Mouse (Mus musculus) frontal cortex, postnatal 36 days (tissue): Measurements from ENCODE around the gene Col4a2.
A peak's percentile ranks its signal among the peaks of the same experiment; 100 is the strongest.

Experiments
- DNase-seq, 2 experiments: peaks; one replicate each; pipeline ENCODE4 v3.0.0; 2022; ENCODE audit warnings: low spot score in 2 of 2

The Col4a2 gene

DNA sequence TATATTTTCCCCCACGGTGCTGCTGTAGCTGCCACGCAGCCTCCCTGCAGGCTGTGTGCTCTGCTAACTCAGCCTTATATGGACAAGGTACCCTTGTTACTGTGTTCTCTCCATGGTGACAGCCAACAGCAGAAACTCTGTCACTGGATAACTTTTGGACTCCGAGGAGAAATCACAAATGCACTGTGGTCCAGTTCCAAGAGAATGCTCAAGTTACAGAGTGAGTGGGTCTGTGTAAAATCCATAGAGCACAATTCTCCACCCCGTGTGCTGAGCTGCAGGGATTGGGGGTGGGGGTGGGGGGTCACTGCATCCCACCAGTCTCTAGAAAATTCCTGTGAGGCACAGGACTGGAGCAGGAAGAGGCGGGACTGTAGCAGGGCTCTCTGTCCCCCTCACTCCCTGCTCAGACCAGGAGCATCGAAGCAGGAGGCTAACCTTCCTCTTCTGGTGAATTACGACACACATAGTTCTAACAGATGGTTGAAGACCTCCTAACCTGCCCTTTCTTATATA is 45.4 kb downstream of the Col4a2 start:
- DNase-seq, result no peak

DNA sequence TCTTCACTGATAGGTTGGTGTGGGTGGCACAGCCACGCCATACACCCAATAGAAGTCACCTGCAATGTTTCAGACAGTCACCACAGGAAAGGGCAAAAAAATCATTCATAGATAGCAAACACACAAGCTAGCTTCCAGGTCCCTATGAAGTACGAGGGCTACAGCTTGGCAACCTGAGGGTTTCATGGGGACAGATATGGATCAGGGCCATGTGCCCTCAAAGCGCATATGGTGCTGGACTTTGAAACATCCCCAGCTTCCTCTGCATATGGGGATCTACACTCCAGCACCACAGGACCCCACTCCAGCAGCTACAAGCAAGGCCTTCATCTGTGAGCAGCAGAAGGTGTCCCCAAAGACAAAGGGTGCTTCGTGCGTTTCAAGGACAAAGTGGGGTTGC is 47.2 kb downstream of the Col4a2 start:
- no peak for DNase-seq

DNA sequence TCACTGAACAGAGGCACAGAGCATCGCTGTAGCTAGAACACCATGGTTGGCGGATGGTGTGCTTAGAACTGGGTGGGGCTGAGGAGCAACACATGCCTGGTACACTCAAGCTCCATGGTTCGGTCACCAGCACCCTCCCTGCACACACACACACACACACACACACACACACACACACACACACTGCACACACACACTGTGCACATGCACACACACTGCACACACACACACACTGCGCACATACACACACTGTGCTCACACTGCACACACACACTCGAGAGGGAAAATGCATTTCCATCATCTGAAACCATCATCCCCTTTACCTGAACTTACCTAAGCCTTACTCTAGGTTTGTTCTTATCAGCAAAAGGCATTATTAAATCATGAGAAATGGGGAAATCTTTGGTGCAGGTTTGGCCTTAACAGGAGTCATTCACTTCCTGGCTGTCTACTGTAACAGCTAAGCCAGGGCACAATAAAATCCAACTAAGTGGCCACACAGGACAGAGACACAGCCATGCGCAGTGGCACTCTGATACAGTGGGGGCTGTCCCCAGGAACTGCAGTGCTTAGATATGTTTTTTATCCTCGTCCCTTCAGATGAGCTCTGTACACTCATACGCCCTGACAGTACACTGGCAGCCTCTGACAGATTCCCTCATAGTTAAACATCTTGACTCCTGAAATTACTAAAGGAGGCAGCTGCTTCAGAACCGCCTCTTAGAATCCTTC is 49.1 kb downstream of the Col4a2 start:
- no peak for DNase-seq

DNA sequence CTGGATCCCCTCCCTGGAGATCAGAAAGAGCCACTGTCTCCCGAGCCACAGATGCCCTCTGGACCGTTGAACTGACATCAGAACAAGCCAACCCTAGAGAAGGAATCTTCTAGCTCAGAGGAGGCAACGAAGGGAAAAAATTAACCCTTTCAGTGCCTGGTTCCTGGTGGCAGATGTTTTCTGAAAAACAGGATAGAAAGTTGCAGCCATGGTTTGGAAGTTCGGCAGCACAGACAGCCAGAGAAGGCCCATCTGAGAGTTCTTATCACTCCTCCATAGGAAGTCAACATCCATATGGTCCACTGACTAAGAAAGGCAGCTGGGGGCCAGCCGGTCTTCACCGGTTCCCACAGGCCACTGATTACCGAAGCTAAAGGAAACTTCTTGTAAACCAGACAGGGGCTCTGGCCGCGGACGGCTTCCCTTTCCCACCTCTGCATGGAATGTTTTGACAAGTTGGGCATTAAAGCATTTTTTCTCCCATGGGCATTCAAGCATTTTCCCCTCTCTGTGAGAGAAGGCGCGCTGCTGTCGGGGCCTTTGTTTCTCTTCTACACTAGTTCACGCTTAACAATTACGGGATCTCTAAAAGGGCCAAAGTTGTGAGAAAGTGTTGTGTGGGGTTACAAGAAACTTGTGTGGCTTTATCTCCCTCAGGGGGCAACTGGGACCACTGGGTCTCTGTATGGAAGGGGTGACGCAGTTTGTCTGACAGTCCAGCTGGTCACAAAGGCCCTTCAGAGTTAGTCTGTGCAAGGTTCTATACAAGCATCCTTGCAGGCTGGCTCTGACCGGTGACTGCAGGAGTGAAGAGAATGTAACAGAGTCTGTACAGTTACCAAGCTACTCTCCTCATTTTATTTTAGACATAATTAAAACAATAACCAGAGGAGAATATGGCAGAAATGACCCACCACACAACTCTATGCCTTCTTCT is 49.9 kb downstream of the Col4a2 start:
- no peak for DNase-seq

DNA sequence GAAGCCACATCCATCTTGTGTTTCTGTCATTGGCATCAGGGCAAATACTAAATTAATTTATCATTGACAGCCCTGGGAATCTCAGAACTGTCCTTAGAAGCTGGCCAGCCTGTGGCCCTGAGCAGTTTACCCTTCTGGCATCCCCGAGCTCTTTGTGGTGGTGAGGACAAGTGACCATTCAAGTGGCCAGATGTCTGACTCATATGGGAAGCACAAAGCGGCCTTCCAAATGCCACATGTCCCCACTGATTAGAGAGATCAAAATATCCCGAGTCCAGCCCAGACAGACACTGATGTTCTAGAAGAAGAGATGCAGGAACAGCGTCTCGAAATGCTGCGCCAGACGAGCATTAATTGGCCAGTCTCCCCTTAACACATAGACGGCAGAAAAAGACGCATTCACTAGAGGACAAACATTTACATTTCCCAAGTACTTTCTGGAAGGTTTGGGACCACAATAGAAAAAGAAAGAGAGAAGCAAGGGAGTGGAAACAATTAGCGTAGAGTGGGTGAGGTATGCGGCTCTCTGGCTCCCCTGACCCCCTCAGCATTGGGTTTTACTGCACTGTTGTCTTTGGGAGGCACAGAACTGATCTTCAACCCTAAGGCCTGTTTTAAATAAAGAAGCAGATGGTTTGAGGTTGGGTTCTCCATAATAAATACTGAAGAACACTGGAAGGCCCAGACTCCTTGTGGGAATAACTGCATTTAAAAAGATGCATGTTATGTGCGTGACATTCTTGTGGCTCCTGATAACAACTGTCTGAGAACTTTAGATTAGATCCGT is 50.9 kb downstream of the Col4a2 start:
- DNase-seq, result no peak

DNA sequence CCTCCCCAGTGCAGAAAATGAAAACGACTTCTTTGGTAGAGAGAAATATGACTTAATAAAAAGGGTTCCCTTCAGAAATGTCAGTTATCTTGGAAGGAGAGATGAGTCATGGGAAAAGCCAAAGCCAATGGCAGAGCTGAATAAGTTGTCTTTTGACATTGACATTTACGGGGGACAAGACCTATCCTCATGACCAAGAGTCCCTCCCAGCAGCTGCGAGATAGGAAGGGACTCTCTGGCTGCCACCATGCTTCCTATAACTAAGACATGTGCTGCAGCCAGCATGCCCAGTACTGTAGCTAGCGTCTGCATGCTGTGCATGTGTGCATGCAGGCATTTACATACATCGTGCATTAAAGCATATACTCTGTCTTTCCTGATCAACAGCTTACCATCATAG is 53.6 kb downstream of the Col4a2 start:
- DNase-seq, result no peak

DNA sequence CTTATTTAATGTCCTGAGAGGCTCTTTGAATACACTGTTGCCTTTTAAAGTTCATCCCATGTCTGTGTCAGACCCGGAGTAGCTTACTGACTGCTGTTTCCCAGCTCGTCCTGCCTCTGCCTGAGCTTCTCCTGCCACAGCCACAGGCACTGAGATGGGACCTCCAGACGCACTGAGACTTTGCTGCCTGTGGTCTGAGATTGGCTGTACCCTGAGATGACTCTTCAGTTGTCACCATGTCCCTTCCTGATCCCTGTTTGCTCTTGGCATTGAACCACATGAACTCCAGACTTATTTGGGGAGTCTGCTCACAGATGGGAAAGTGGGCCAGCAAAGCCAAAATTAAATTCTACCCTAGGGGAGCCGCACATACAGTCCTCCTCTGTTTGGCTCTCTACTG is 54.1 kb downstream of the Col4a2 start:
- DNase-seq, result no peak

DNA sequence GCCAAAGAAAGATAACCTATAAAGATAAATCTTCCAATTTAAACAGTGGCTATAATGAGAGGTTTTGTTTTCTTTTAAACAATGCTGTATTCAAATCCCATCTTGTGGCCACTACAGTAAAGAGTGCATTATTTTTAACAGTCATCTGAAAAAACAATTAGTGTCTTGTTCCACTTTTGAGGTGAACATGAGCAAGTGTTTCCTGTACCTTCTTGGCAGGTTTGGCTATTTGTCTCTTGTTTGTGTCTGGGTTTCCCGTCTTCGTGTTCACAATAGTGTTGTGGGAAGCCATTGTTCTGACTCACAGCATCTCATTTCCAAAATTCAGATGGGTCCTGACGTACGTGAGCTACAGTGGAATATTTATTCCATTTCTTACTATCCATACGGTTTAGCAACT is 55.1 kb downstream of the Col4a2 start:
- no peak for DNase-seq

DNA sequence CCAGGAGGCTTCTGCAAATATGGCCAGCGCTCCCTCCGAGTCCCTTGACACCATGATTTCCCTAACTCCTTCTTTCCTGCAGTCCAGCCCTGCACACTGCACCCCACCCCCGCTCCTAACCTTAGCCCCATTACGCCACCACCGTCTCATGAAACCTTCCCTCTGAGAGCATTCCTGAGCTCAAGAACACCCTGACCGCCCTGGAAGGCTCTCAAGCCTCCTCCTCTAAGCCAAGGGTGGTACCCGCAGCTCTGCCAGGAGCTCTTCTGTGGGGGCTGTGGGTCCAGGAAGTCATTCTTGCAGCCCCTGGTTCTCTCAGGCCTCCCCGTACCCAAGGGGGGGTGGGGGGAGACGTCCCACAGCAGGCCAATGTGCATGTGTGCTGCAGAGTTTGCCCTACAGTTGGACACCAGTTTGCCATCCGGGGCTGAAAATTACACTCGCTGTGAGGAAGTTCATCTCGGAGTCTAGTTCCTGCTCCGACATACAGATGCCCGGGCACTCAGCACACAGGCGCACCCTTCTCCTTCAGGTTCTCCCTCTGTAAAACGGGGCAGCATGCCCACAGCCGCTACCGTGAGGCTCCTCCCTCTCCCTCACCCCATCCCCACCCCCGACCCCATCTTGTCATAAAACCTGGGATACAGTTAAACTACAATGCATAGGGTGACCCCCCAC is 57.1 kb downstream of the Col4a2 start:
- DNase-seq, result no peak

DNA sequence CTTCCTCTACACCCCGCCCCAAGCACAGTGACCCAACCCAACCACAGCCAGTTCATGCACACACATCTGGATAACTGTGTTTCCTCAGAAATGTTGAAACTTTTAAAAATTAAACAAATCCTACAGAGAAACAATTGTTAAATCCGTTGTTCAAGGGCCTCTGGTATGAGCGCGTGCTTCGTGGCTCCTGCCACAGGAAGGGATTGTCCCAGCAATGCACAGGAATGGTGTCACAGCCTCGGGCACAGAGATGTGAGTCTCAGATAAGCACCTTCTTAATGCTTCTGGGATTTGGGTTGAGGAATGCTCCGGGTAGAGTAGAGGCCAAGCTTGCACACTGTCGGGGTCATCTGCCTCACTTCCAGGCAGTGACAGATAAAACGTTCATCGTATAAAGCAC is 58.7 kb downstream of the Col4a2 start:
- no peak for DNase-seq

DNA sequence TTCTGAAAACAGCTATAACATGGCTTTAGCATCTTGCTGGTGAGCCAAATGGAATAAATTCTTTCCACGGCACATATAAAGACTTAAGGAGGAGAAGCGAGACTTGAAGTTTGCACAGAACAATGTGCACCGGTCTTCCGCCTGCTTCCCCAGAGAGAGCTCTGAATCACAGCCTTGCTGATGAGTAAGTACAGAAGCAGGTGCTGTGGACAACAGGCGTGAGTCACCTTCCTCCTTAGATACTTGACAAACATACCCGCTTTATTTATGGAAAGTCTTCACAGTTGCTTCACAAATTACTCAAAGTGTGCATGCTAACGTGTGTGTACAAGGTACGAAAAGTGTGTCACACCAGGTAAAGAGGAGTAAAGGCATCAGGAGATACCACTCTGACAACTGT is 59.5 kb downstream of the Col4a2 start:
- peak; percentile 35 to 45 for DNase-seq

DNA sequence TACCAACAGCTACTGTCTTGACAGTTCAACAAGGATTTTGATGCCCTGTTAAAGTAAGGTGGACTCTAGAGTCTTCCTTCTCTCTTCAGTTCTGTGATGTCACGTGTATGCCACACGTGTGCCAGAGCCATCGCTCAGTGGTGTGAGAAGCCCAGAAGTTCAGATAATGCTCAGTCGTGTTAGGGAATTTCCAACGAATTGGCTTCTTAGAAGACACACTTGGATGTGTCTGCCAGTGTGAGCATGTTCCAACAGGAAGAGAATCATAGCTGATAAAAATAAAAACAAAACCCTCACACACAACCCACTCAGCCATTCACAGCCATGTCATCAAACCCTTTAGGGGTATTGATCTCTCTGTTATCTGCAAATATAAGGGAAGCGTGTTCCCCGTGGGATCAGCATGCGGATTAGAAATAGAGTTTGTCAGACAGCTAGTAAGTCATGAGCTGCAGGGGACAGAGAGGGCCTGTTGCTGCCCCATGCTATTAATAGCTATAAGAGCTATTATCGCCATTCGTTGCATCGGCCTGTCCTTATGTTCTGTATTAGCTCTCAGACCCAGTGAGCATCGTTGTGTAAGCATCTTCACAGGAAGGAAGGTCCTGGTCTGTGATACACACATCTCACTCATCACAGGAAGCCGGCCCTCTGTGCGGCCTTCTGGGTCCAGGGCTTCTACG is 61.2 kb downstream of the Col4a2 start:
- DNase-seq, result no peak

DNA sequence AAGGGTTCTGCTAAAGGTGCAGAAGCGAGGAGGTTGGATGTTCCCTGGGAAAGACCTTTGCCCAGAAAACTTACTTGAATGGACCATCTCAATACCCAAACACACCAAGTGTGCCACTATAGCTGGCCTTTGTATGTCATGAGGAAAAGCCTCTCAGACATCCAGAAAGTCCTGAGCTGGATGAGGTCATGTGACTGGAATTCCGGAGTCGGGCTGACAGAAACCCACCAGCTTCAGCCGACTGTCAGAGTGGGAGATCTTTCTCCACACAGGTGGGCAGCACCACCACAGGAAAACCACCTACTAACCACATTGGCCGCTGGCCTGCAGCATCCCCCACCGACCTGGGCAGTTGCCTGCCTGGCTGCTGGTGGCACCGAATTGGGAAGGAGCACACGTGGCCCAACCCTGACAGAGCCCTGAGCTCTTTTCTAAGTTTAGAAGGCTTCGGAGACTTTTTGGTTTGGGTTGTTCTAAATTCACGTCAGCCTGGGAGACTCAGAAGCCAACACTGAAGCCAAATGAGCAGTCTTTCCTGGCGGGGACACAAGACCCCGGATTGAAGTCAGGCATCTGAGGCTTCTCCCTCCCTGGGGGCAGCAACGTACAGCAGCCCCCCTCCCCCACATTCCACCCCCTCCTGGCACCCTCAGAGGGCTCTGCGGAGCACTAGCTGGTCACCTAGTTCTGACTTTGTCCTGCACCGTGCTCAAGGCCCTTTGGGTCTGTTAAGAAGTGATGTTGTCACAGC is 61.9 kb downstream of the Col4a2 start:
- no peak for DNase-seq

DNA sequence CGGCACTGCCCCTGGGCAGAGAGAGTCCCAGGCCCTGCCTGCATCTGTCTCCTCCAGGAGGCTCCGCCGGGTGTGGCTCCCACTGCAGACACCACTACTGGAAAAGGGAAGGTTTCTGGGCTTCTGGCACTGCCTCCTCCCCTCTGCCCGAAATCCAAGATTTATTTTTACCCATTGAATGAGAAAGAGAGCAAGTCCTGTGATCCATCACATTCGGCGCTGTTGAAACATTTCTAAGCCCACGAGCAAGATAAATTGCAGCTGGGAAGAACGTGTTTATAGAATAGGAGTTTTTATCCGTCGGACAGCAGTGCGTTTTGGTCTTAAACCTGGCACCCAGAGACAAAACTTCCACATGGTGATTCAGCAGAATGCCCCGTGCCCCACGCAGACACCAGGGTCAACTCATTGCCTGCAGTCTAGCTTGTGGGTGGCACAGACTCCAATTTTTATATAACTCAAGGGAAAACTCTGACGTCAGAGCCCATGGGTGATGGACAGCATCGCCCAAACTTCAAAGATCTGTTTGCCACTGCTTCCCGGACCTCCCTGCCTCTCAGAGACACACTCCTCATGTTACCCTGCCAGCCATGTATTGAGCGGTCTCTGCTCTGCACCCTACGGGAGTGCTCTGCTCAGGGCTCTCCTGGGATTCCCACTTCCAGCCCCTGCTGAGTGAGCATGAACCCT is 63.3 kb downstream of the Col4a2 start:
- peak in 1 of 2 experiments; percentile 22 for DNase-seq

DNA sequence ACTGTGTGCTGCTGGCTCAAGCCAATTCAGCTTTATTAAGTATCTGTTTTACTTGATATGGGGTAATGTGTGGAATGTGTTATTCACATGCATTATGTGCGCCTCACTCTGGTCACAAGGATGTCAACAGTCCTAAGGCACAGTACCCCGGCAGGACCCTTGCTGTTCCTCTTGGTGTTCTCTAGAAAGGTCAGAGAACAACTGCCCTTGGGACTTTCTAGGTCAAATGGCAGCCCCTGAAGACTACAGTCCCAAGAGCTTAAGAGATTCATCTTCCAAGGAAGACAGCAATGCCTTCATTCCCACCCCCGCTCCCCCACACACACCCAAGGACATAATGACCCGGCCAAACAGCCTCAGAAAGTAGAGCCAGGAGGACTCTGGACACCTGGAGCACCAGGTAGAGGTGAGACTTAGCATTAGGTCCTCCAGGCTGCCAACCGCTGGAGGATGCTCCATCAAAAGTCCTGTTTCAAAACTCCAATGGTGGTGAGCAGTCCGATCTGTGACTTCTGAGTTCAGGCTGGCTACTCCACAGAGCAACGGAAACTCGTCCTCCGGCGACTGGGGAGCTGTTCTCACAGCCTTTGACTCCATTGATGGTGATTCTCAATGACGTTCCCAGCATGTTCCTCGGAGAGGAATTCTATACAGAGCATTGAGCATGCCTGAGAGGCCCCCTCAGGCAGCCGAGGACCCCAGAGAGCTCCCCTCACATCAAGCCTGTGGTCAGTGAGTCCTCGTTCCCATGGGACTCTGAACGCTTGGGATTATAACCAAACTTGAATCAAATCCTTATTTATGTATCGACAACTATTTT is 65.0 kb downstream of the Col4a2 start:
- DNase-seq, result no peak

DNA sequence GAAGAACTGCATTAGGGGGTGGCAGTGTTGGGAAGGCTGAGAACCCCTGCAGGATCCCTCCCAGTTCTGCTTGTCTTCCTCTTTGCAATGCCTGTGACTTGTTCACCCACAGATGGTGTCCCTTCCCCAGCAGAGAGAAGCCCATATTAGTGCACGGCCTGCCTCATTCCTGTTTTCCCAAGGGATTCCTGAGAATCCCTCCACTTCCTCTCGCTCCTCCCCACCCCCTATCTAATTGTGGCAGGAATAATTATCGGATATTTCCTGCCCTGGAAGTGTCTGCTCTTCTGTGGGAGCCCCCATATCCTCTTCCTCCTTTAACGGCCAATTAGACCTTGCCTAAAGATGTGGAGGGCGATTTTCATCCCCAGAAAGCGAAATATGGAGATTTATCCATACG is 67.0 kb downstream of the Col4a2 start:
- DNase-seq, result no peak

DNA sequence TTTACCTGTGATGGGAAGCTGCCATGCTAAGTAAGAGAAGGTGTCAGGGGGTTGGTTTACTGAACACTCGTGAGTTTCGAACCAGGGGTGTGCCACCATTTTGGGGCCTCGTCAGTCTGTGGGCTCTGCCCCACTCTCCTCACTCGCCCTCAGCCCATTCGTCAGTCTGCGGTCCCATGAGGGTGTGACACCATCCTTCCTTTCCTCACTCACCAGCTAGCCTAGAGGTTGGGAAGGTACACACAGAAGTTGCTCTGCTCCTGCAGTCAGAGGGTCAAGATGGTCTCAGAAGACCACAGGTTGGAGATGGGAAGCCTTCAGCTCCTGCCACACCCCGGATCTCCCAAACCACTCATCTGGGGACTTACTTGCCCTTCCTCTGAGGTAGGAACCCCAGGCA is 68.9 kb downstream of the Col4a2 start:
- DNase-seq, result no peak

DNA sequence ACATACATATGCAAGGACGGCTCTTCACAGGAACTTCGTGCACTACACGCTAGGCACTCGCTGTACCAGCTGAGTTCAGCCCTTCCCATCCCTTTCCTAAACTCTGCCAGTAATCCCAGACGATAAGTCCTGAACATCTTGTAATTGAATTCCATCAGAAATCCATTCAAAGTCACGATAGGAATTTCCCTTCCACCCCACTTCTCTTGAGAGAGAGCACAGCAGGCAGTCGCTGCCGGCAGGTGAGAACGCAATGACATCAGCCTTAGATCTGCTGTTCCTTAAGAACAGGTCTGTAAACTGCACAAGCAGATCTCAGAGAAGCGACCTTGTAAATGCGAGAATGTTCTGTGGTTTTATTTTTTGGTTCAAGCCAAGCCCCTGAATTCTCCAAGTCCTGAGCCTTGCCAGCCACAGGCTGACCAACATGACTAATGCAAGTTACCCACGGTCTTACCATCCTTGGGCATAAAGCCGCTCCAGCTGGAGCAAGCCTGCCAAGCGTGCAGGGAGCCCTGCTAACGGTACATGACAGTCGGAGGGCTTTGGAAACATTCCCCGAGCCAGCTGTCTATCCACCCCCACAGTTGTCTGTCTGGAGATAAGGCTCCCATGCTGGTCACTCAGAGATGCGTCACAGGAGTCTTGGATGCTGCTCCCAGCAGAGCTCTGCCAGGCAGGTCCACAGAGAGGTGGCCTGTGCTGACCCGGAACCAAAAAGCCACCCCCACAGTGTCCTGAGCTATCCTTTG is 69.6 kb downstream of the Col4a2 start:
- peak; percentile 81 to 86 for DNase-seq
